In the genomic region with DNA sequence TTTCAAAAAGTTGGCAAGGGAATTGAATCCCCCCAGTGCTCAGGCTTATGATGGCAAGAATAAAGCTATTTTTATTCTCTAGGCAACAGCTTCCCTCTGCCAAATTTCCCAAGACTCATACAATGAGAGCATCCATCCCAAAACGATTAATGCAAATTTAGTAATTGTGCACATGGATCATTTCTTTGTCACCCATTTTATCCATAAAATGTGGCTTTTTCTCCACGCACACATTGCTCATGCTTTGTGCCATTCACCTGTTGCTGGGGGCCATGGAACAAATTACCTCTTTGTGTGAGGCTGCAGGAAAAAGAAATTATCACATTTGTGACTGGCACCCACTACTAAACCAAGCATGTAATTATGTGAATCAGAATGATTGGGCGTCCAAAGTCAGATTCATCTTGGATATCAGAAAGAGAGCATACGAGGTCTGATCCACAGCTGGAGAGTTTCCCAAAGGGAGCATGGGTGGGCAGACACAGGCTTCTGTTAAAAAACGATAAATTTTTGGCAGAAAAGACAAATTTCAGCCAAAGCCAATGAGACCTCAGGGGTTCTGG, we compare ENCODE assay signal across 11 mouse cellular contexts.
A peak's percentile ranks its signal among the peaks of the same experiment; 100 is the strongest.
DNase-seq lines count a peak whose midpoint lies in the region; ATAC-seq lines count a peak whose summit lies in the region.
"Had no signal": no experiment of that assay in that cellular context is flagged by ENCODE, and none has a peak within 500 bp of the region (broad histone marks: within the 10 kb centered on the region; RNA-seq: fewer than 3 reads in every experiment).

No protein-coding gene starts in this region.

- no peaks in the 10 kb centered on the region for H3K36me3 ChIP-seq in forebrain, embryonic 11.5 days (ENCODE audit: control insufficient read depth, insufficient read depth, low read length)
- no peaks in the 10 kb centered on the region for H3K36me3 ChIP-seq in hindbrain, embryonic 15.5 days
- H3K36me3 ChIP-seq in neural tube, embryonic 13.5 days = no peaks in the 10 kb centered on the region

- H3K27ac ChIP-seq in forebrain, embryonic 11.5 days (ENCODE audit: low read depth, low read length) = peak overlapping the region; percentile 59; the same call in 1 of the 2 replicates
- no peak overlapping the region for H3K27ac ChIP-seq in hindbrain, embryonic 15.5 days (replicated peaks)
- no peak overlapping the region for H3K27ac ChIP-seq in neural tube, embryonic 13.5 days (replicated peaks)

- H3K9me3 ChIP-seq in forebrain, embryonic 11.5 days (ENCODE audit: control insufficient read depth, low read length) = no peaks in the 10 kb centered on the region
- H3K9me3 ChIP-seq in hindbrain, embryonic 15.5 days = no peaks in the 10 kb centered on the region
- no peaks in the 10 kb centered on the region for H3K9me3 ChIP-seq in neural tube, embryonic 13.5 days

- DNase-seq in layer of hippocampus, adult 9-11 months = peak; percentile 3
- no peak for DNase-seq in layer of hippocampus, adult 9-10 months (ENCODE audit: low spot score)
- no peak for DNase-seq in forebrain, embryonic 11.5 days (ENCODE audit: low spot score)
- DNase-seq in urinary bladder, adult 2 months (ENCODE audit: low spot score) = no peak
- no peak for DNase-seq in urinary bladder, postnatal 36 days (ENCODE audit: low spot score in 2 of 2)
- DNase-seq in cerebellum, adult 9-11 months = no peak
- DNase-seq: gastrocnemius, postnatal 25 days had no signal

- peak overlapping the region; percentile 15; the same call in 1 of the 2 replicates for H3K4me2 ChIP-seq in forebrain, embryonic 11.5 days (ENCODE audit: low read depth, low read length, severe bottlenecking)
- no peak overlapping the region for H3K4me2 ChIP-seq in hindbrain, embryonic 15.5 days
- H3K4me2 ChIP-seq in neural tube, embryonic 13.5 days = no peak overlapping the region

- H3K9ac ChIP-seq in forebrain, embryonic 11.5 days (ENCODE audit: low read length) = no peak overlapping the region
- no peak overlapping the region for H3K9ac ChIP-seq in hindbrain, embryonic 15.5 days
- no peak overlapping the region for H3K9ac ChIP-seq in neural tube, embryonic 13.5 days

- peak; percentile 72 for ATAC-seq in forebrain, embryonic 11.5 days (replicated peaks; ENCODE audit: low FRiP score)
- peak; percentile 86 for ATAC-seq in hindbrain, embryonic 15.5 days (ENCODE audit: low FRiP score, low read depth)
- peak; percentile 63 for ATAC-seq in neural tube, embryonic 13.5 days (ENCODE audit: low read depth)
- ATAC-seq: activated CD4-positive, CD25-positive, alpha-beta regulatory T cell, adult 4 months; intestine, postnatal 0 days had no signal

- H3K4me1 ChIP-seq in forebrain, embryonic 11.5 days (replicated peaks; ENCODE audit: control insufficient read depth, insufficient read depth, low read length) = no peaks in the 10 kb centered on the region
- peaks cover 9% of the 10 kb centered on the region; the same call in 1 of the 2 replicates for H3K4me1 ChIP-seq in hindbrain, embryonic 15.5 days (replicated peaks)
- 0 out of 2 replicates have a peak, but pooled peaks cover 8% of the 10 kb centered on the region for H3K4me1 ChIP-seq in neural tube, embryonic 13.5 days (replicated peaks)

- 19% methylated on average over 5 of the region's 5 CpGs for WGBS in forebrain, embryonic 11.5 days
- 19% methylated on average over 5 of the region's 5 CpGs for WGBS in hindbrain, embryonic 15.5 days
- WGBS in neural tube, embryonic 13.5 days = 31% methylated on average over 5 of the region's 5 CpGs

- H3K27me3 ChIP-seq in forebrain, embryonic 11.5 days (ENCODE audit: control insufficient read depth, insufficient read depth, low read length) = no peaks in the 10 kb centered on the region
- H3K27me3 ChIP-seq in hindbrain, embryonic 15.5 days = peaks cover 11% of the 10 kb centered on the region; the same call in 1 of the 2 replicates
- H3K27me3 ChIP-seq in neural tube, embryonic 13.5 days = 0 out of 2 replicates have a peak, but pooled peaks cover 5% of the 10 kb centered on the region

- no peak overlapping the region for H3K4me3 ChIP-seq in forebrain, embryonic 11.5 days (ENCODE audit: low read depth, low read length)
- no peak overlapping the region for H3K4me3 ChIP-seq in hindbrain, embryonic 15.5 days
- no peak overlapping the region for H3K4me3 ChIP-seq in neural tube, embryonic 13.5 days
